Mouse (Mus musculus): ENCODE measurements around the gene Tbc1d10c.

DNA sequence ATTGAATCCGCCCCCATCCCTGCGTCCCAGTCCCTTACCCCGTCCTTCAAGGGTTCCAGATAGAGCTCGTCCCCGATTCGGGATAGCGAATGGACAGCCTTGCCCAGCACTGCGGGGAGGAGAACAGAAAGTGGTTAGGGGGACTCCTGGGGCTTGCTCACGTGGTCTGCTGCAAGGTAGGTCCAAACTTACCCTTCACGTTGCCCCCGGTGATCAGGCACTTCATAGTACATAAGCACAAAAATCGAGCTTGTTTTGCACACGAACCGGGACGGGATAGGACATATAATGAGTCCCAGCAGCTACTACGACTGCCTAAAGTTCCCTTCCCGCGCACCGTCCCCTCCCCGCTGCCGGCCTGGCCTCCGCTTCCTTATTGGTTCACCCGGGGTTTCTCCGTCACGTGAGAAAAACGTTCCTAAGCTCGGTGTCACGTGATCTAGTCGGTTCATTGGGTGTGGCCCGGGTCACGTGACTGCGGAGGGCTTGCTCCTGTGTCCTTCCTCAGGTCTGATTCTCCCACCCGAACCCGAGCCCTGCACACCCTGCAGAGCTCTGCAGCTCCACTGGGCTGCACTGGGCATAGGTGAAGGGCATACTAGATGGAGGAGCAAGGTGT is 10.3 kb upstream of the Tbc1d10c start, which contains the start of gene Rad9a:
- TF ChIP-seq CTCF (IDR thresholded peaks at IDR 0.05; ENCODE audit: extremely low read depth, insufficient read length, insufficient replicate concordance, low read depth, low read length) = no peak
- no peak; the same call in 1 of the 2 replicates for TF ChIP-seq POLR2A (IDR thresholded peaks at IDR 0.05; ENCODE audit: low read depth, low read length)
